Mouse (Mus musculus) embryonic facial prominence, embryonic 12.5 days (tissue): Measurements from ENCODE around the gene Hax1. TPM values are rescaled to one million over a fixed set of nuclear protein-coding genes. Genes with fewer than 3 reads are reported as not detected.

Experiments
- ATAC-seq: fragments of 200-750 bp; cut with Nextera tagmentation; 2 replicates; pipeline ENCODE4 v1.8.0; 2017; ENCODE audit not compliant: insufficient number of reproducible peaks, insufficient read depth, low FRiP score, low TSS enrichment
- H3K27ac ChIP-seq: fragments of 300-500 bp; sonication (generic); 2 replicates; pipeline ENCODE4 v1.5.1; 2016; ENCODE audit warnings: mild to moderate bottlenecking
- H3K27me3 ChIP-seq: fragments of 300-500 bp; sonication (generic); 2 replicates; pipeline ENCODE4 v1.6.1; 2016; ENCODE audit warnings: mild to moderate bottlenecking, moderate library complexity
- H3K36me3 ChIP-seq: fragments of 300-500 bp; sonication (generic); 2 replicates; pipeline ENCODE4 v1.6.1; 2016; ENCODE audit warnings: mild to moderate bottlenecking
- H3K4me1 ChIP-seq: fragments of 300-500 bp; sonication (generic); 2 replicates; pipeline ENCODE4 v1.6.1; 2016
- H3K4me2 ChIP-seq: fragments of 300-500 bp; sonication (generic); replicated peaks from 2 replicates; pipeline ENCODE4 v1.6.1; 2016; ENCODE audit warnings: mild to moderate bottlenecking, moderate library complexity
- H3K4me3 ChIP-seq: fragments of 300-500 bp; sonication (generic); 2 replicates; pipeline ENCODE4 v1.5.1; 2016; ENCODE audit warnings: mild to moderate bottlenecking
- H3K9ac ChIP-seq: fragments of 300-500 bp; sonication (generic); 2 replicates; pipeline ENCODE4 v1.6.1; 2016; ENCODE audit warnings: mild to moderate bottlenecking, moderate library complexity
- H3K9me3 ChIP-seq: fragments of 300-500 bp; sonication (generic); 2 replicates; pipeline ENCODE4 v1.6.1; 2016; ENCODE audit warnings: mild to moderate bottlenecking, moderate library complexity
- WGBS: fragments of 180-500 bp; shearing (Covaris S2); methylation state at CpG from one replicate; pipeline ENCODE4 v1.1.7; 2016; 5-methylcytosine and 5-hydroxymethylcytosine counted together
- polyA plus RNA-seq: library from polyadenylated mRNA; unstranded; fragments of >200 nt; fragmentation: Nextera tagmentation; extraction: Ambion mirVana; gene quantifications from 2 replicates; pipeline ENCODE4 v1.2.1, GENCODE M21; 2016

The Hax1 gene
- polyA plus RNA-seq, 1 experiment from 2014 or later = 172 TPM

- no peak for ATAC-seq
- no peaks in the 10 kb centered on the region for H3K4me1 ChIP-seq
- no peaks in the 10 kb centered on the region for H3K27me3 ChIP-seq
- H3K4me2 ChIP-seq = no peak overlapping the region
- H3K36me3 ChIP-seq = no peaks in the 10 kb centered on the region
- H3K9ac ChIP-seq = no peak overlapping the region
- H3K9me3 ChIP-seq = no peaks in the 10 kb centered on the region
- 67% methylated on average over 3 of the region's 3 CpGs for WGBS
- H3K27ac ChIP-seq = no peak overlapping the region
- no peak overlapping the region for H3K4me3 ChIP-seq
Measured at GRCm38 (mm10) chr3:89987211-89987610, 11.4 kb downstream of the Hax1 start.

- Histone ChIP-seq H3K36me3 (no peaks in the 10 kb centered on the region), H3K27me3 (no peaks in the 10 kb centered on the region), H3K9ac (no peak overlapping the region), H3K4me3 (no peak overlapping the region), H3K9me3 (no peaks in the 10 kb centered on the region), H3K27ac (no peak overlapping the region), H3K4me2 (no peak overlapping the region), H3K4me1 (no peaks in the 10 kb centered on the region)
- WGBS = 72% methylated on average over 5 of the region's 5 CpGs
- ATAC-seq = no peak
Measured at GRCm38 (mm10) chr3:89982426-89982825, 16.2 kb downstream of the Hax1 start.

DNA sequence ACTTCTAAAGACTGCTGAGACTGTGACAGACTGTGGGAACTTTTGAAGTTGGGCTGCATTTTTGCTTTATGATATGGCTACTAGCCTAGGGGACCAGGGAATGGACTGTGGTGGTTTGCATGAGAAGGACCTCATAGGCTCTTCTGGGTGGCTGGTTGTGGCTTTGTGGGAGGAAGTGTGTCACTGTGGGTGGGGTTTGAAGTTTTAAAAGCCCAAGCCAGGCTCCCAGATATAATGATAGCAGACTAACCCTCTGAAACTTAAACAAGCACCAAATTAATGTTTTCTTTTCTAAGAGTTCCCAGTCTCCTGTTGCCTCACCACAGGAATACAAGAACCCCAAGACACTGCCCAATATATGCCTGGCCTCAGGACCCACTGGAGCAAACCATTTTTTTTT, 21.7 kb downstream of the Hax1 start:
- no peaks in the 10 kb centered on the region for H3K4me1 ChIP-seq

DNA sequence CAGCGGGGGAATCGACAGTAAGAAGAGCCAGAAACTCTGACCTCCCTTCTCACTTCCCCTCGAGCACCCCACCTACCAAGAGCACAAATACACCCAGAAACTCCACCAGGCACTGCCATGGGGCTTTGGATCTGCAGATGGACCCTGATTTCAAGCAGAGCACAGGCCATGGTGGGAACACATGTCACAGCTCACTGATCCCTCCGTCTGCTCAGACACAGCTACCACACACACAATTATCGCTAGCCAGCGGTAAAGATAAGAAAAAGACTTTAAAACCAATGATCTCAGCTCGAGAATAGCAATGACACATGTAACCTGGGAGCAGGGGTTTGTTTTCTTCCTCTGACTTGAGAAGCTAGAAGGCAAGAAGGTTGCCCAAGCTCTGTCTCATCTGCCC, 30.1 kb downstream of the Hax1 start:
- H3K4me1 ChIP-seq = peaks cover 11% of the 10 kb centered on the region
- no peak overlapping the region for H3K9ac ChIP-seq
- H3K36me3 ChIP-seq = peaks cover 7% of the 10 kb centered on the region; the same call in 1 of the 2 replicates
- H3K4me2 ChIP-seq = no peak overlapping the region
- 78% methylated on average over 7 of the region's 7 CpGs for WGBS
- no peak overlapping the region for H3K27ac ChIP-seq
- no peaks in the 10 kb centered on the region for H3K9me3 ChIP-seq
- no peaks in the 10 kb centered on the region for H3K27me3 ChIP-seq
- H3K4me3 ChIP-seq = no peak overlapping the region
- no peak for ATAC-seq

More for the DNA sequence above, 21.7 kb downstream of the Hax1 start:
- H3K4me2 ChIP-seq = no peak overlapping the region
- H3K9me3 ChIP-seq = no peaks in the 10 kb centered on the region
- H3K4me3 ChIP-seq = no peak overlapping the region
- no peak overlapping the region for H3K9ac ChIP-seq
- no peaks in the 10 kb centered on the region for H3K27me3 ChIP-seq
- no peaks in the 10 kb centered on the region for H3K36me3 ChIP-seq
- no peak for ATAC-seq
- no peak overlapping the region for H3K27ac ChIP-seq

DNA sequence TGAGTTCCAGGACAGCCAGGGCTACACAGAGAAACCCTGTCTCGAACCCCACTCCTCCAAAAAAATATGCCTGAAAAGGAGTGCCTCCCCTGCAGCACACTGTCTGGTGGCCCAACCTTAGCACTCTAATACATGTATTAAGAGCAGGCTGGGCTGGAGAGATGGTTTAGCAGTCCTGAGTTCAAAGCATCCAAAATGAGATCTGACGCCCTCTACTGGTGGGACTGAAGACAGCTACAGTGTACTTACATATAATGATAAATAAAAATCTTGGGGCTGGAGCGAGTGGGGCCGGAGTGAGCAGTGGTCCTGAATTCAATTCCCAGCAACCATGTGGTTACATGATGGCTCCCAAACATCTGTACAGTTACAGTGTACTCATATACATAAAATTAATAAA, 31.6 kb downstream of the Hax1 start:
- Histone ChIP-seq H3K27ac (no peak overlapping the region), H3K9me3 (no peaks in the 10 kb centered on the region), H3K9ac (no peak overlapping the region), H3K4me2 (no peak overlapping the region), H3K4me1 (peaks cover 14% of the 10 kb centered on the region), H3K4me3 (no peak overlapping the region), H3K36me3 (peaks cover 7% of the 10 kb centered on the region; the same call in 1 of the 2 replicates), H3K27me3 (no peaks in the 10 kb centered on the region)
- 72% methylated on average over 4 of the region's 4 CpGs for WGBS
- ATAC-seq = no peak

- WGBS = 91% methylated on average over 5 of the region's 5 CpGs
- H3K4me1 ChIP-seq = peaks cover 23% of the 10 kb centered on the region
- no peaks in the 10 kb centered on the region for H3K9me3 ChIP-seq
- ATAC-seq = no peak
- no peak overlapping the region for H3K4me3 ChIP-seq
- no peak overlapping the region for H3K4me2 ChIP-seq
- no peaks in the 10 kb centered on the region for H3K27me3 ChIP-seq
- H3K36me3 ChIP-seq = peaks cover 7% of the 10 kb centered on the region; the same call in 1 of the 2 replicates
- H3K9ac ChIP-seq = no peak overlapping the region
- H3K27ac ChIP-seq = no peak overlapping the region
Measured at GRCm38 (mm10) chr3:89965972-89966371, 32.6 kb downstream of the Hax1 start.

- no peaks in the 10 kb centered on the region for H3K9me3 ChIP-seq
- no peak overlapping the region for H3K4me3 ChIP-seq
- H3K27me3 ChIP-seq = no peaks in the 10 kb centered on the region
- peaks cover 7% of the 10 kb centered on the region; the same call in 1 of the 2 replicates for H3K36me3 ChIP-seq
- peaks cover 27% of the 10 kb centered on the region for H3K4me1 ChIP-seq
- no peak overlapping the region for H3K27ac ChIP-seq
- ATAC-seq = no peak
- whole genome bisulfite sequencing = 95% methylated on average over 8 of the region's 8 CpGs
- no peak overlapping the region for H3K4me2 ChIP-seq
- no peak overlapping the region for H3K9ac ChIP-seq
Measured at GRCm38 (mm10) chr3:89965557-89965956, 33.0 kb downstream of the Hax1 start.

DNA sequence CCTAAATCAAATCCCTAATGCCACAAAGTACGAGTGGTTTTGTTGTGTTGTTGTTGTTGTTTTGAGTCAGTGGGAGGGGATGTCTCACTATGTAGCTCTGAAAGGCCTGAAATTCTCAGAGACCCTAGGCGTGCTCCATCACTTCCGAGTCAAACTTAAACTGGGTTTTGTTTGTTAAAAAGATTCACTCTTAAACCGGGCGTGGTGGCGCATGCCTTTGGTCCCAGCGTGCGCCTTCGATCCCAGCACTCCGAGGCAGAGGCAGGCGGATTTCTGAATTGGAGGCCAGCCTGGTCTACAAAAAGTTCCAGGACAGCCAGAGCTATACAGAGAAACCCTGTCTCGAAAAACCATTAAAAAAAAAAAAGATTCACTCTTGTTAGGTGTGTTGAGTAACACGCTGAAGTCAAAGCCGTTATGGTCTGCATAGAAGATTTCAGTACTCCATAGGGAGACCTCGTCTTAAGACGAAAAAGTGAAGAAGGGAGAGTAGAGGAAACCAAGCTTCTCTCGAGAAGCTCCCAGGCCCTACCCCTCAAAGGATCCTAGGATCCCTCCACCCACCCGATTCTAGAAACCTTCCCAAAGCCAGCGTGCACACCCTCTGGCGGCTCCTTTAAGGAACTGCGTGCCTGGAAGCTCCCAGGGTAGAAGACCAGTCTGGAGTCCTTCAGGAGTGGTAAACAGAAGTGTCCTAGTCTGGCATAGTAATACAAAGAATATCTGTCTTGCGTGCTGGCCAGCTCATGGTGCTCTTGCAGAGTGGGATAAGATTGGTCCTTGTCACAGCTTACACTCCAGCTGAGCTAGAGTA, 34.4 kb downstream of the Hax1 start:
- no peaks in the 10 kb centered on the region for H3K27me3 ChIP-seq
- H3K27ac ChIP-seq = peak overlapping the region; percentile 95
- WGBS = 35% methylated on average over 22 of the region's 22 CpGs
- peak overlapping the region; percentile 93 for H3K9ac ChIP-seq
- H3K4me3 ChIP-seq = peak overlapping the region; percentile 96
- ATAC-seq = no peak
- H3K9me3 ChIP-seq = no peaks in the 10 kb centered on the region
- peaks cover 37% of the 10 kb centered on the region for H3K4me1 ChIP-seq
- H3K36me3 ChIP-seq = peaks cover 7% of the 10 kb centered on the region; the same call in 1 of the 2 replicates
- peak overlapping the region; percentile 77 for H3K4me2 ChIP-seq

DNA sequence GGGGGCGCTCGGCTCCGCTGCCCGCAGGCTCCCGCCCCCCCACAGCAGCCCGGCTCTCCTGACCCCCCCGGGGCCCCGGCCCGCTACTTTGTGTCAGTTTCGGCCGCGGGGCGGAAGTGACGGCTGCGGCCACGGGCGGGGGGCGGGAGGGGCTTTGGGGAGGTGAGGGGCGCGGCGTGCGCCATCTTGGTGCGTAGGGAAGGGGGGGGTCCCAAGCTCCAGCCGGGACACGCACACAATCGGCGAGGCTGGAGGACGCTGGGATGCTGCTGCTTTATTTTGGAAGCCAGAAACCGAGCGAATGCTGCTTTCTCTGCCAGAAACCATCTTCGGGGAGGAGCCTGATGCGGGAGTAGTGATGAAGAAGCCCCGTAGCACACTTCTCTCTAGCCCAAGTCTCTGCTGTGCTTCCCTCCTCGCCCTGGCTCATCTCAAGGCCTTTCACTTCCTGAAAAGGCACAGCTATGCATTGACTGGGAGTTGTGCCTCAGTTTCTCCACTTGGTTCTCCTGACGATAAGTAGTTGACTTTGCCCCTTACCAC, 35.3 kb downstream of the Hax1 start, which contains the start of gene Atp8b2:
Gene Atp8b2, minus strand, starts transcription at position 288 of the 543 bp plus-strand sequence.
- Histone ChIP-seq H3K4me1 (peaks cover 37% of the 10 kb centered on the region), H3K4me2 (peak within 1 kb of the TSS; percentile 77), H3K27me3 (no peaks in the 10 kb centered on the region), H3K27ac (peak within 1 kb of the TSS; percentile 95), H3K9ac (peak within 1 kb of the TSS; percentile 93), H3K36me3 (peaks cover 14% of the 10 kb centered on the region), H3K4me3 (peak within 1 kb of the TSS; percentile 96), H3K9me3 (no peaks in the 10 kb centered on the region)
- ATAC-seq = peak; percentile 36; the same call in 1 of the 2 replicates
- WGBS = under 1% methylated on average over 31 of the region's 35 CpGs

- ATAC-seq = peak; percentile 45; the same call in 1 of the 2 replicates
- Histone ChIP-seq H3K9me3 (no peaks in the 10 kb centered on the region), H3K27me3 (no peaks in the 10 kb centered on the region), H3K4me1 (peaks cover 37% of the 10 kb centered on the region), H3K4me2 (peak overlapping the region; percentile 77), H3K36me3 (peaks cover 19% of the 10 kb centered on the region), H3K27ac (peak overlapping the region; percentile 95), H3K9ac (peak overlapping the region; percentile 93), H3K4me3 (peak overlapping the region; percentile 96)
- 0% methylated on average over 30 of the region's 30 CpGs for whole genome bisulfite sequencing
Measured at GRCm38 (mm10) chr3:89962751-89963220, 35.8 kb downstream of the Hax1 start.

GRCm38 (mm10) chr3:89962059-89962750, 36.4 kb downstream of the Hax1 start:
- H3K4me2 ChIP-seq = peak overlapping the region; percentile 77
- H3K27ac ChIP-seq = peak overlapping the region; percentile 95
- H3K36me3 ChIP-seq = peaks cover 24% of the 10 kb centered on the region
- H3K27me3 ChIP-seq = no peaks in the 10 kb centered on the region
- peak overlapping the region; percentile 93 for H3K9ac ChIP-seq
- H3K9me3 ChIP-seq = no peaks in the 10 kb centered on the region
- H3K4me3 ChIP-seq = peak overlapping the region; percentile 96
- ATAC-seq = no peak
- 4% methylated on average over 14 of the region's 14 CpGs for WGBS
- H3K4me1 ChIP-seq = peaks cover 37% of the 10 kb centered on the region
